8 mouse cellular contexts compared by ENCODE assay signal in genomic region chr11:115162832-115163480, GRCm38 (mm10). TPM values are rescaled to one million over a fixed set of nuclear protein-coding genes. Genes with fewer than 3 reads are reported as not detected.
DNase-seq lines count a peak whose midpoint lies in the region; ATAC-seq and TF ChIP-seq lines count a peak whose summit lies in the region.

Slc9a3r1 (plus strand) TSS chr11:115163341.

- TF ChIP-seq CTCF in ES-Bruce4 (IDR thresholded peaks at IDR 0.05; ENCODE audit: low read depth, low read length): no peak
- no peak for TF ChIP-seq CTCF in liver, postnatal 0 days (IDR thresholded peaks at IDR 0.05; ENCODE audit: low read depth)

- peak within 1 kb of the TSS; percentile 82 for H3K4me2 ChIP-seq in forebrain, embryonic 13.5 days
- H3K4me2 ChIP-seq in liver, postnatal 0 days (ENCODE audit: low read depth, low read length): peak within 1 kb of the TSS; percentile 95
- H3K4me2 ChIP-seq in neural tube, embryonic 14.5 days (ENCODE audit: low read depth, low read length): peak within 1 kb of the TSS; percentile 62

- H3K27ac ChIP-seq in ES-Bruce4 (ENCODE audit: insufficient read depth, low read length): no peak within 1 kb of the TSS; the same call in 1 of the 2 replicates
- H3K27ac ChIP-seq in forebrain, embryonic 13.5 days: no peak within 1 kb of the TSS
- H3K27ac ChIP-seq in liver, postnatal 0 days (ENCODE audit: low read depth): peak within 1 kb of the TSS; percentile 85
- peak within 1 kb of the TSS; percentile 28; the same call in 1 of the 2 replicates for H3K27ac ChIP-seq in neural tube, embryonic 14.5 days (ENCODE audit: low read depth, low read length)

- H3K4me1 ChIP-seq in ES-Bruce4 (ENCODE audit: control insufficient read depth, insufficient read depth, low read length): peaks cover 4% of the 10 kb centered on the region
- peaks cover 34% of the 10 kb centered on the region for H3K4me1 ChIP-seq in forebrain, embryonic 13.5 days
- peaks cover 62% of the 10 kb centered on the region for H3K4me1 ChIP-seq in liver, postnatal 0 days (ENCODE audit: insufficient read depth)
- H3K4me1 ChIP-seq in neural tube, embryonic 14.5 days (ENCODE audit: control insufficient read depth, insufficient read depth, low read length): peaks cover 18% of the 10 kb centered on the region

- H3K4me3 ChIP-seq in ES-Bruce4 (ENCODE audit: low read depth, low read length): peak within 1 kb of the TSS; percentile 95
- H3K4me3 ChIP-seq in forebrain, embryonic 13.5 days: peak within 1 kb of the TSS; percentile 51
- H3K4me3 ChIP-seq in liver, postnatal 0 days (ENCODE audit: low read depth, low read length): peak within 1 kb of the TSS; percentile 83
- peak within 1 kb of the TSS; percentile 59 for H3K4me3 ChIP-seq in neural tube, embryonic 14.5 days (ENCODE audit: low read depth, low read length)

- TF ChIP-seq EP300 in ES-Bruce4 (IDR thresholded peaks at IDR 0.05; ENCODE audit: insufficient read depth, low read depth, low read length): no peak
- TF ChIP-seq EP300 in liver, postnatal 0 days (IDR thresholded peaks at IDR 0.05; ENCODE audit: low read depth): peak; percentile 42; the same call in 1 of the 2 replicates

- peak within 1 kb of the TSS; percentile 83 for H3K9ac ChIP-seq in ES-Bruce4 (ENCODE audit: low read depth, poor library complexity, severe bottlenecking)
- peak within 1 kb of the TSS; percentile 68 for H3K9ac ChIP-seq in forebrain, embryonic 13.5 days
- peak within 1 kb of the TSS; percentile 85 for H3K9ac ChIP-seq in liver, postnatal 0 days (replicated peaks)
- peak within 1 kb of the TSS; percentile 54 for H3K9ac ChIP-seq in neural tube, embryonic 14.5 days (replicated peaks; ENCODE audit: low read depth, low read length)

- H3K9me3 ChIP-seq in ES-Bruce4 (replicated peaks; ENCODE audit: control insufficient read depth, insufficient read depth, low read length, poor library complexity, severe bottlenecking): no peaks in the 10 kb centered on the region
- no peaks in the 10 kb centered on the region for H3K9me3 ChIP-seq in forebrain, embryonic 13.5 days (replicated peaks)
- H3K9me3 ChIP-seq in liver, postnatal 0 days (ENCODE audit: low read length): no peaks in the 10 kb centered on the region
- H3K9me3 ChIP-seq in neural tube, embryonic 14.5 days (ENCODE audit: control insufficient read depth, low read length): no peaks in the 10 kb centered on the region

- H3K36me3 ChIP-seq in ES-Bruce4 (ENCODE audit: control insufficient read depth, insufficient read depth, low read length, poor library complexity, severe bottlenecking): no peaks in the 10 kb centered on the region
- H3K36me3 ChIP-seq in forebrain, embryonic 13.5 days (ENCODE audit: poor library complexity, severe bottlenecking): no peaks in the 10 kb centered on the region
- H3K36me3 ChIP-seq in liver, postnatal 0 days (replicated peaks; ENCODE audit: insufficient read depth, low read length): no peaks in the 10 kb centered on the region
- H3K36me3 ChIP-seq in neural tube, embryonic 14.5 days (ENCODE audit: control insufficient read depth, insufficient read depth, low read length): no peaks in the 10 kb centered on the region

- intact Hi-C loops in heart, postnatal 10 days (cut with DNase I): no loop called here

- peak; percentile 82 for ATAC-seq in cerebellum, adult (ENCODE audit: insufficient number of reproducible peaks, low FRiP score, low TSS enrichment)
- ATAC-seq in forebrain, embryonic 13.5 days: peak; percentile 98
- ATAC-seq in liver, postnatal 0 days: peak; percentile 89
- peak; percentile 89 for ATAC-seq in neural tube, embryonic 14.5 days (ENCODE audit: low read depth)

- TF ChIP-seq POLR2A in ES-Bruce4 (IDR thresholded peaks at IDR 0.05; ENCODE audit: insufficient read depth, low read length): peak; percentile 87

- no peaks in the 10 kb centered on the region for H3K27me3 ChIP-seq in ES-Bruce4 (ENCODE audit: control insufficient read depth, insufficient read depth, low read length, poor library complexity, severe bottlenecking)
- H3K27me3 ChIP-seq in forebrain, embryonic 13.5 days: peaks cover 49% of the 10 kb centered on the region
- no peaks in the 10 kb centered on the region for H3K27me3 ChIP-seq in liver, postnatal 0 days (ENCODE audit: insufficient read depth, low read length)
- peaks cover 11% of the 10 kb centered on the region for H3K27me3 ChIP-seq in neural tube, embryonic 14.5 days (ENCODE audit: control insufficient read depth, insufficient read depth, low read length)

- DNase-seq in heart, postnatal 10 days: peak; percentile 98
- DNase-seq in large intestine, adult 2 months (ENCODE audit: low read depth, low spot score): no peak
- peak; percentile 99 for DNase-seq in liver, postnatal 0 days
- peak; percentile 98 for DNase-seq in testis, postnatal 10 days (ENCODE audit: low spot score)

- WGBS in forebrain, embryonic 13.5 days: under 1% methylated on average over 47 of the region's 47 CpGs
- under 1% methylated on average over 47 of the region's 47 CpGs for WGBS in large intestine, adult 2 months
- 0% methylated on average over 45 of the region's 47 CpGs for WGBS in liver, postnatal 0 days (ENCODE audit: insufficient replicate concordance)
- 0% methylated on average over 45 of the region's 47 CpGs for WGBS in neural tube, embryonic 14.5 days

RNA-seq across cellular contexts. Expression of gene Slc9a3r1, which starts in this region (rescaled TPM):
- 73.2 and 77.8 TPM in 2 replicates for polyA plus RNA-seq in ES-Bruce4 (2011; ENCODE audit: insufficient read depth, insufficient read length, low read depth, missing spikeins)
- 28.8 TPM in 2 replicates for polyA plus RNA-seq in forebrain, embryonic 13.5 days (2015; fragmentation: Nextera tagmentation; extraction: Ambion mirVana)
- total RNA-seq in heart, postnatal 10 days (2021): 10 to 100 TPM; 11.9 to 17.4 TPM
- 492 and 733 TPM in 2 replicates for polyA plus RNA-seq in large intestine, adult 2 months (2012; rRNA removed)
- polyA plus RNA-seq in liver, postnatal 0 days (2015; fragmentation: Nextera tagmentation; extraction: Ambion mirVana): 101 and 115 TPM in 2 replicates
- 42.3 and 59.1 TPM in 2 replicates for polyA plus RNA-seq in neural tube, embryonic 14.5 days (2014; fragmentation: Nextera tagmentation; extraction: Ambion mirVana)

Comparison
In these comparisons a context has a peak if more than half of its experiments do, and no peak if none do; other contexts are left out.
1. H3K27ac ChIP-seq: peak in liver, postnatal 0 days (single experiment) and neural tube, embryonic 14.5 days (single experiment); none in ES-Bruce4 (single experiment) and forebrain, embryonic 13.5 days (single experiment).
2. Peak in every context shown above with its lines, with median percentiles within 50 percentile points of each other: H3K4me3 ChIP-seq, H3K9ac ChIP-seq, ATAC-seq and H3K4me2 ChIP-seq.